9 mouse cellular contexts compared by ENCODE assay signal in genomic region chr12:100282025-100282885, GRCm38 (mm10).
A peak's percentile ranks its signal among the peaks of the same experiment; 100 is the strongest.
DNase-seq lines count a peak whose midpoint lies in the region; ATAC-seq and TF ChIP-seq lines count a peak whose summit lies in the region.
"Had no signal": no experiment of that assay in that cellular context is flagged by ENCODE, and none has a peak within 500 bp of the region (broad histone marks: within the 10 kb centered on the region; RNA-seq: fewer than 3 reads in every experiment).

No protein-coding gene starts in this region.

- peaks cover 33% of the 10 kb centered on the region for H3K4me1 ChIP-seq in embryonic facial prominence, embryonic 15.5 days
- H3K4me1 ChIP-seq in hindbrain, embryonic 15.5 days (replicated peaks) = peaks cover 28% of the 10 kb centered on the region
- H3K4me1 ChIP-seq in lung, embryonic 15.5 days = peaks cover 62% of the 10 kb centered on the region
- peaks cover 71% of the 10 kb centered on the region for H3K4me1 ChIP-seq in small intestine, adult 2 months (ENCODE audit: control insufficient read depth, insufficient read depth, insufficient read length, low read length)

- H3K4me2 ChIP-seq in embryonic facial prominence, embryonic 15.5 days (replicated peaks) = no peak overlapping the region
- H3K4me2 ChIP-seq in hindbrain, embryonic 15.5 days = no peak overlapping the region
- H3K4me2 ChIP-seq in lung, embryonic 15.5 days = peak overlapping the region; percentile 31

- H3K9ac ChIP-seq in embryonic facial prominence, embryonic 15.5 days = no peak overlapping the region
- no peak overlapping the region for H3K9ac ChIP-seq in hindbrain, embryonic 15.5 days
- no peak overlapping the region; the same call in 1 of the 2 replicates for H3K9ac ChIP-seq in lung, embryonic 15.5 days

- H3K36me3 ChIP-seq in embryonic facial prominence, embryonic 15.5 days = no peaks in the 10 kb centered on the region
- no peaks in the 10 kb centered on the region for H3K36me3 ChIP-seq in hindbrain, embryonic 15.5 days
- no peaks in the 10 kb centered on the region for H3K36me3 ChIP-seq in lung, embryonic 15.5 days
- no peaks in the 10 kb centered on the region for H3K36me3 ChIP-seq in small intestine, adult 2 months (ENCODE audit: control insufficient read depth, insufficient read depth, low read length)

- TF ChIP-seq POLR2A in small intestine, adult 2 months (IDR thresholded peaks at IDR 0.05; ENCODE audit: low read depth, low read length) = no peak

- H3K27me3 ChIP-seq in embryonic facial prominence, embryonic 15.5 days = no peaks in the 10 kb centered on the region
- no peaks in the 10 kb centered on the region for H3K27me3 ChIP-seq in hindbrain, embryonic 15.5 days
- H3K27me3 ChIP-seq in lung, embryonic 15.5 days = no peaks in the 10 kb centered on the region
- no peaks in the 10 kb centered on the region for H3K27me3 ChIP-seq in small intestine, adult 2 months (ENCODE audit: control insufficient read depth, insufficient read depth, low read length)

- no peak; the same call in 1 of the 2 replicates for TF ChIP-seq CTCF in small intestine, adult 2 months (IDR thresholded peaks at IDR 0.05; ENCODE audit: extremely low read depth, insufficient read length, insufficient replicate concordance, low read depth, low read length)

- peak; percentile 66 for ATAC-seq in embryonic facial prominence, embryonic 15.5 days (ENCODE audit: insufficient number of reproducible peaks, low FRiP score, low TSS enrichment, low read depth)
- peak; percentile 72 for ATAC-seq in hindbrain, embryonic 15.5 days (ENCODE audit: low FRiP score, low read depth)
- peak; percentile 87 for ATAC-seq in lung, embryonic 15.5 days (ENCODE audit: borderline replicate concordance, extremely low read depth, low FRiP score, low TSS enrichment)
- no peak for ATAC-seq in monocyte, adult 5-6 weeks (replicated peaks; ENCODE audit: insufficient number of reproducible peaks, low FRiP score, low TSS enrichment, poor library complexity, severe bottlenecking)

- 42% methylated on average over 8 of the region's 8 CpGs for WGBS in embryonic facial prominence, embryonic 15.5 days
- WGBS in hindbrain, embryonic 15.5 days = 51% methylated on average over 8 of the region's 8 CpGs
- 45% methylated on average over 8 of the region's 8 CpGs for WGBS in lung, embryonic 15.5 days
- WGBS in small intestine, adult 2 months = 19% methylated on average over 8 of the region's 8 CpGs

- H3K9me3 ChIP-seq in embryonic facial prominence, embryonic 15.5 days (replicated peaks) = no peaks in the 10 kb centered on the region
- H3K9me3 ChIP-seq in hindbrain, embryonic 15.5 days = no peaks in the 10 kb centered on the region
- no peaks in the 10 kb centered on the region for H3K9me3 ChIP-seq in lung, embryonic 15.5 days

- peak; percentile 40 to 50 for DNase-seq in spleen, adult 18-20 months
- DNase-seq in spleen, adult 12 weeks (ENCODE audit: low spot score) = no peak
- no peak for DNase-seq in left cerebral cortex, postnatal 14 days (ENCODE audit: low spot score in 2 of 2)

- intact Hi-C loops in left cerebral cortex, postnatal 14 days (cut with DNase I) = no loop called here

- no peak overlapping the region for H3K4me3 ChIP-seq in embryonic facial prominence, embryonic 15.5 days (replicated peaks)
- no peak overlapping the region for H3K4me3 ChIP-seq in hindbrain, embryonic 15.5 days
- no peak overlapping the region for H3K4me3 ChIP-seq in lung, embryonic 15.5 days
- H3K4me3 ChIP-seq in small intestine, adult 2 months (ENCODE audit: low read depth, low read length) = no peak overlapping the region

- H3K27ac ChIP-seq in embryonic facial prominence, embryonic 15.5 days (replicated peaks) = peak overlapping the region; percentile 75
- peak overlapping the region; percentile 78 for H3K27ac ChIP-seq in hindbrain, embryonic 15.5 days (replicated peaks)
- H3K27ac ChIP-seq in lung, embryonic 15.5 days = peak overlapping the region; percentile 93
- peak overlapping the region; percentile 98 for H3K27ac ChIP-seq in small intestine, adult 2 months (ENCODE audit: insufficient read depth, low read depth, low read length)
- H3K27ac ChIP-seq: macrophage had no signal

Comparison
In these comparisons a context has a peak if more than half of its experiments do, and no peak if none do; other contexts are left out.
1. DNase-seq: peak in spleen, adult 18-20 months (2 of 2); none in spleen, adult 12 weeks (single experiment) and left cerebral cortex, postnatal 14 days (0 of 2).
2. Peak in every context shown above with its lines, with median percentiles within 50 percentile points of each other: H3K27ac ChIP-seq.